Mouse (Mus musculus) erythroblast, embryonic 14.5 days (primary cell): Measurements from ENCODE around the gene Gm3002.
"Not testable (repeated sequence)": the region's sequence is repeated elsewhere in the genome, so short reads cannot be mapped to it uniquely, and the experiment has no call there.

ENCODE experiments used
- GATA1 ChIP-seq: IDR thresholded peaks from 2 replicates; pipeline ENCODE4 v1.6.1; 2012; ENCODE audit warnings: low read length, inconsistent platforms, mixed read lengths
- TAL1 ChIP-seq: IDR thresholded peaks from 3 replicates; pipeline ENCODE4 v1.6.1; 2012; ENCODE audit warnings: low read length, inconsistent platforms, mixed read lengths

GRCm38 (mm10) chr14:3963247-3963646 is 153.4 kb downstream of the Gm3002 start, which contains the start of gene Gm3095:
- TF ChIP-seq GATA1, TAL1: not testable (repeated sequence)
